Mouse (Mus musculus): Measurements from ENCODE around the gene Lce1g.

DNA sequence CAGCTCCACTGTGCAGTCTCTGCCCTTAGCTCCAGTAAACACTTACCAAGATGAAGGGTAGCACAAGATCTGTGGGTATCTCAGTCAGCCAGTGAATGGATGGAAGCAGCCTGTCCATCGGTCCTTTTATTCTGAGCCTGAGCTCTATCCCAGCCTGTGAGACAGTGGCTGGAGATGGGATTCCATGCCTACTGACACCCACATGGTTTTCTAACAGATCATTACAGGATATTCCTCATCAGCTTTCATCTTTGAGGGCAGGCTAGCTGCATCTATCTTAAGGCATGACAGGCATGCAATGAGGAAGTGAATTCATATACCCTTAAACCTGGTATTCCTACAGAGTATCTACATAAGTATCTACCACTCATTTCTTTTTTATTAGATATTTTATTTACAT is 12.8 kb upstream of the Lce1g start, which contains the start of gene Lce1h:
- TF ChIP-seq CTCF (IDR thresholded peaks at IDR 0.05; ENCODE audit: low read depth) (no peak), EP300 (IDR thresholded peaks at IDR 0.05; ENCODE audit: low read depth) (no peak)
